Mouse (Mus musculus): ENCODE results near the gene Gm16506. TPM values are rescaled to one million over a fixed set of nuclear protein-coding genes. Genes with fewer than 3 reads are reported as not detected.

Gene Gm16506
- not detected for polyA plus RNA-seq (2014; fragmentation: Illumina TruSeq; extraction: RNeasy Lipid Tissue Mini Kit (QIAGEN cat#74804); ENCODE audit: insufficient read depth, low read depth, low replicate concordance)

DNA sequence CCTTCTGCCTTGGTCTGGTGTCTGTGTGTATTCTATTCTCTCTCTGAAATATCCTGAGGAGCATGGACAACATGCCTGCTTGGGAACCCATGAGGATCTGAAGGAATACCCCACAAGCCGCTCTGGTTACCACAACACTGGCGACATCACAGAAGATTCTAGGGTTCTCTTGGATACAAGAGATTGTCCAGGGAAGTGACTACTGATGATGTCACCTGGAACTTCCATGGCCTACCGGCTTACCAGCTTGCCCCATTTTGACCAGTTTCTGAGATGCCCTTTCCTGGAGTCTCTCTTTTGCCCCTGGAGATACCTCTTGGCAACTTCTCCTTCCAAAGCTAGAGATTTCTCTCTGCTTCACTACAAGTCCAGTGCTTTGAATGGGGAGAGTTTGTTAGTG, at the start of gene Gm16506:
Gene Gm16506, minus strand, starts transcription at position 101 of the 400 bp plus-strand sequence.

GRCm38 (mm10) chr14:43747566-43747965, 20.3 kb upstream of the Gm16506 start, which contains the start of gene Gm6526:
Gene Gm6526, plus strand, starts transcription at chr14:43747866.

DNA sequence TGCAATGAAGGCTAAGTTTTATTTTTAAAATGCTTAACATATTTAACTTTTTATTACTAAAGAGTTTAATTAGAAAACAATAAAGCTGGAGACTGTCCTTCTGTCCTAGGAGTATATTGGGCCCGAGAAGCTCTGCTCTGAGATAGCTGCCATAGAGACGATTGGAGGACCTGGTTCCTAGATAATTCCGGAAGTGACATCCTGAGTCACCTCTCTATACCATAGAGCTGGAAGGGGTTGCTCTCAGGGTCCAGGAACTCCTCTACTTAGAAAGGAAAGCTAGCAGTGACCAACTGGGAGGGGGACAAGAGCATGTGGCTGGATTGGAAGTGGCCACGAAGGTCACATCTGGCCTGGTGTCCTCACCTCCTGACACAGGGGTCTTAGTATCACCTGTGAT, 29.7 kb downstream of the Gm16506 start, which contains the start of gene Gm7324:
Gene Gm7324, plus strand, starts transcription at position 208 of the 400 bp plus-strand sequence.

GRCm38 (mm10) chr14:43677099-43677498, 50.2 kb downstream of the Gm16506 start, which contains the start of gene Gm8165:
Gene Gm8165, minus strand, starts transcription at chr14:43677199.

Other genes starting within 250 kb of the Gm16506 start
- gene Gm5799, start 183.9 kb downstream of the Gm16506 start, polyA plus RNA-seq (2014; fragmentation: Illumina TruSeq; extraction: RNeasy Lipid Tissue Mini Kit (QIAGEN cat#74804); ENCODE audit: insufficient read depth, low read depth, low replicate concordance), result not detected
- not detected for gene Gm17654, start 148.3 kb downstream of the Gm16506 start, polyA plus RNA-seq (2014; fragmentation: Illumina TruSeq; extraction: RNeasy Lipid Tissue Mini Kit (QIAGEN cat#74804); ENCODE audit: insufficient read depth, low read depth, low replicate concordance)
- not detected for gene Gm10375, start 119.5 kb downstream of the Gm16506 start, polyA plus RNA-seq (2014; fragmentation: Illumina TruSeq; extraction: RNeasy Lipid Tissue Mini Kit (QIAGEN cat#74804); ENCODE audit: insufficient read depth, low read depth, low replicate concordance)
- gene Gm8165, start 50.3 kb downstream of the Gm16506 start, polyA plus RNA-seq (2014; fragmentation: Illumina TruSeq; extraction: RNeasy Lipid Tissue Mini Kit (QIAGEN cat#74804); ENCODE audit: insufficient read depth, low read depth, low replicate concordance), result not detected
- gene Gm7324, start 29.7 kb downstream of the Gm16506 start, polyA plus RNA-seq (2014; fragmentation: Illumina TruSeq; extraction: RNeasy Lipid Tissue Mini Kit (QIAGEN cat#74804); ENCODE audit: insufficient read depth, low read depth, low replicate concordance), result 0.62 TPM
- not detected for gene Gm6526, start 20.4 kb upstream of the Gm16506 start, polyA plus RNA-seq (2014; fragmentation: Illumina TruSeq; extraction: RNeasy Lipid Tissue Mini Kit (QIAGEN cat#74804); ENCODE audit: insufficient read depth, low read depth, low replicate concordance)
- not detected for gene Gm8180, start 57.3 kb upstream of the Gm16506 start, polyA plus RNA-seq (2014; fragmentation: Illumina TruSeq; extraction: RNeasy Lipid Tissue Mini Kit (QIAGEN cat#74804); ENCODE audit: insufficient read depth, low read depth, low replicate concordance)
- 87.0 TPM for gene Ear1, start 148.0 kb upstream of the Gm16506 start, polyA plus RNA-seq (2014; fragmentation: Illumina TruSeq; extraction: RNeasy Lipid Tissue Mini Kit (QIAGEN cat#74804); ENCODE audit: insufficient read depth, low read depth, low replicate concordance)
- gene Ear10, start 196.1 kb upstream of the Gm16506 start, polyA plus RNA-seq (2014; fragmentation: Illumina TruSeq; extraction: RNeasy Lipid Tissue Mini Kit (QIAGEN cat#74804); ENCODE audit: insufficient read depth, low read depth, low replicate concordance), result not detected
- gene Gm8113, start 197.9 kb upstream of the Gm16506 start, polyA plus RNA-seq (2014; fragmentation: Illumina TruSeq; extraction: RNeasy Lipid Tissue Mini Kit (QIAGEN cat#74804); ENCODE audit: insufficient read depth, low read depth, low replicate concordance), result 1.2 TPM
- not detected for gene Ang5, start 229.6 kb upstream of the Gm16506 start, polyA plus RNA-seq (2014; fragmentation: Illumina TruSeq; extraction: RNeasy Lipid Tissue Mini Kit (QIAGEN cat#74804); ENCODE audit: insufficient read depth, low read depth, low replicate concordance)